Mouse (Mus musculus) ES-CJ7 (cell line): Measurements from ENCODE around the gene Lrp3.
A peak's percentile ranks its signal among the peaks of the same experiment; 100 is the strongest.

Experiments
- DNase-seq: peaks from one replicate; pipeline ENCODE4 v3.0.0; 2011; ENCODE audit warnings: low read depth, low spot score

Gene Lrp3

DNA sequence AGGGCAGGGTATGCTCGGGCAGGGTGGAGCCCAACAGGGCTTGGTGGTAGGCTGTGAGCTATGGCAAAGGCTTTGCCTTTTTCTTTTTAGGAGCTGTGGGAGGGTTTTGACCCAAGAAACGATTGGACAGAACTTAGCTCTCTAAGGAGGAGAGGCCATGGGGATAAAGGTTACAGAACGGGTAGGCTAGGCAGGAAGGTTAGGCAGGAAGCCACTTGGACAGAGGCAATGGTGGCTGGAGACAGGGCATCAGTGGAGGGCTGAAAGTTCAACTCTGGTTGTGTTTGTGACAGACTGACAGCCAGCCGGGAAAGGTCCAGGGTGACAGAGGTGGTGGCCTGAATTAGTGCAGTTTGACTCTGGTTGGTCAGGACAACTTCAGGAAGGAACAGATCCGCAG lies 25.6 kb downstream of the Lrp3 start:
- DNase-seq: no peak

DNA sequence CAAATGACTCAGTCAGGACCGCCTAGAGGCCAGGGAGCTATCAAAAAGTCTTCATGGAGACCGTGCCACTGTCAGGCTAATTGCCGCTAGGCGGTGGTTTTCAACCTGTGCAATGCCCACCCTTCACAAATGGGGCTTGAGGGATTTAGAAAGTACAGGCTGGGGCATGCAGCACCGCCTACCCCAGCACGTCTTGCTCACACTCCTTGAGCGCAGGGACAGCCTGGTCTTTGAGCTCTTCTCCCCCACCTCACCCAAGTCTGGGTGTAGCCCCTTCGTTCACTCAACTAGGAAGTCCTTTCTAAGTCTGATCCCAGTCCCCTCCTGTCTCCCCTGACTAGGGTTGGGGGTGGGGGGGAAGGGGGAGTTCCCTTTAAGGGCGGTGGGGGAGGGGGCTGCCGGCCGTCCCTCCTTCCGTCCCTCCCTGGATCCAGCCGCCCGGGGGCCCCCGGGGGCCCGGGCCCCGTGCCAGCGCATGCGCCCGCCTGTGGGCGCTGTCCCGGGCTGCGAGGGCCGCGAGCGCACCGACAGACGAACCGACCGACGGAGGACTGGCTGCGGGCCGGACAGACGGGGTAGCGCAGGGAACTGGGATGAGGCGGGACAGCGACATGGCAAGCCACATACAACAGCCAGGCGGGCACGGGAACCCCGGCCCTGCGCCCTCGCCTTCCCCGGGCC lies 29.3 kb downstream of the Lrp3 start, which contains the start of gene Slc7a10:
Gene Slc7a10 (plus strand): TSS at position 497 of the 681 bp plus-strand sequence.
- DNase-seq: peak; percentile 38

DNA sequence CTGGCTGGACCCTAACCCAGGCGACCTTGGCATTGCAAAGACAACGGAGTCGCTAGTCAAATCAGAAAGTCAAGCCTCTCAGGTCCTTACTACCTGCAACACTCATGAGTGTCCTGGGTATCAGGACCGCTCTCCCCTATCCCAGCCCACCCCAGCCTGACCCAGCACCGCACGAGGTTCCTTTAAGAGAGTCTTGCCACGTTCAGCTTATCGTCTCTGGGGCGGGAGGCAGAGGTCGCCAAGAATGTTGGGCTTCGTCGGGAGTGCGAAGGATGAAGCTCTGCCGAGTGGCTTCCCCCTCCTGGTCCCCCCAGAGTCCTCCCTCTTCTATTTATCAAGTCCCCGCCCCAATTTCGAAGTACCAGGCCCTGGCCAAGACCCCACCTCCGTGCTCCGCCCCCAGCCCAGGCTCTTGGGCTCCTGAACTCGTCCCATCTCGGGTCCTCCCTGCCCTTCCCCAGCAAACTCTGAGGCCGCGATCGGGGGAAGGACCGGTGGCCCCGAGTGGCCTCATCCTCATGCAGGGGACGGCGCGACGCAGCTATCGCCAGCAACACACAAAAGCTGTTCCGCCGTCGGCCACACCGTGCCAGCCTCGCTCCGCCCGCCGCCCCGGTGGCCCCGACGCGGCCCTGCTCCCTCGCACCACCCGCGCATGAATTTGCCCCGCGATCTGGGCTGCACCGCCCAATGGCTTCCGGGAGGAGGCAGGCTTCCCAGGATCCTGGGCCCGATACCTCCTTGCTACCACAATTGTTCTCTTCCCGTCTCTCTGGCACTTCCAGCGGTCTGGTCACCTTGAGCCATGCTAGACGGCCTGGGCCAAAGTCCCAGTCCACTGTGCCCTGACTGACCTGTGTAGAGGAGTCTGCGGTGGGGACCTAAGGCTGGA lies 30.2 kb downstream of the Lrp3 start:
- peak; percentile 52 for DNase-seq

DNA sequence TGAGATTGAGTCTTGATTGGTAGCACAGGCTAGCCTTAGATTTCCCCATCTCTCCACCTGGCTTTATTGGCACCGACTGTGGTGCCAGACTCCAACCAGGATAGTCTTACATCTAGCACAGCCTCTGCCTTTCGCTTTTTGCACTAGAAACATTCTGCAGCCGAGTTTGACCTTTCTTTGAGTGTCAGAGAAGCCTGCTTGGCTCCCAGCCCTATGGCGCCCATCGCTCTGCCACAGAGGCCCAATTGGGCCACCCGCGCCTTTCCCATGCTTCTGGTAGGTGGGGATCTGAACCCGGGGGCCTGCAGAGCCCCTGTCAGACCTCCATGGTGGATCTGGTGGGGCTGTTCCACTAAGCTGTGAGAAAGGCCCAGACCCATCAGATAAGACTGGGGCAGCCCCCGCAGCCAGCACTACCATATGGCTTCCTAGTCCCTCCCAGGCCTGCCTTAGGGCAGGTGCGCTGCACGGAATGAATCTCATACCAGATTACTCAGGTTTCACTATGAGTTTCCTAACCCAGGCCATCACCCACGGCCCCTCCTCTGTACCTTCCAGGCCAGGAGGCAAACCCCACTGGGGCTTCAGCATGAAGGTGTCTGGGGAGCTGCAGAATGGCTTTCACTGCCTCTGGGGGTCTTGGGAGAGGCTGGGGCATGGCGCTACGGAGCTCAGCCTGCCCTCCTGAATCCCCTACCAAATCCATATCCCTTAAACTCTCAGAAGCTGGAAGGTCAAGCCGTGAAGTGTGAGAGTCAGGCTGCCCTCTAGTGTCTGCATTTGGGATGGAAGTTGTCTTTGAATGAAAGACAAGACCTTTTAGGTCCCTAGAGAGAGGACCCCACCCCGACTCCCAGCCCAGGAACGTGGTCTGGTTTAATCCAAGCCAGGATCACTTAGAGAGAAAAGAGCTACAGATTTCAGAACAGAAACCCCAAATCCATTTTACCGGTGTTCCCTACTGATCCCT lies 38.6 kb downstream of the Lrp3 start:
- peak; percentile 85 for DNase-seq

DNA sequence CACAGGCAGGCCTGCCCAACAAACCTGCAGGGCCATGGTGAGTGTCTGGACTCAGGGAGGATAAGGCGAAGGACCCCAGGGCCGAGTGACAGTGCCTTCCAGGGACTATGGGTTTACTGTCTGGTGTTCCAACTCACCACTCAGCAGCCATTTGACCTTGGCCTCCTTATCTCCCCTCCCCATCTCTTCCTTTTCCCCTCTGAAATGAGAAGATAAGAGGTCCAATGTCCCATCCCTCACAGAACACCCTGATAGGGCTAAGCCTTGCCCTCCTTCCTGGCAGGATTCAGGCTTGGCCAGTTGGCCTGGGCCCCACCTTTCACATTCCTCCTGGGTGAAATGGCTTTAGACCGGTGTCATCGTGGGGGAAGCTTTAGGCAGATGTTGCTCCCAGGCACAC lies 39.8 kb downstream of the Lrp3 start:
- DNase-seq: no peak

DNA sequence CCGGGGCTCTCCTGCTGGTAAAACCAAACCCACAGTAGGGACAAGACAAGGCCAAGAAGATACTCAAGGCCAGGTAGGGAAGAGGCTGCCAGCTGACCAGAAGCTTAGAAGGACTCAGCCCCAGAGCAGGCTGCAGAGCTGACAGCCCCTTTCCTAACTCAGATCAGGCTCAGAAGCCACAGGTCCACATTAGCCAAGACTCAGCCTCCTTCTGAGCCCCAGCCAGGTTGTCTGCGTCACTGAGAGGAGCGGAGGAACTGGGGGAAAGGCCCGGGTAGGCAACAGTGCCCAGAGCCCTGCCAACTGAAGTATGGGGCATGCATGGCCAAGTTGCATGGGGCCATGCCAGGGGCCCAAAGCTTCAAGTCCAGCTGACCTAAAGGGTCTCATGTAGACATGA lies 42.8 kb downstream of the Lrp3 start:
- no peak for DNase-seq

DNA sequence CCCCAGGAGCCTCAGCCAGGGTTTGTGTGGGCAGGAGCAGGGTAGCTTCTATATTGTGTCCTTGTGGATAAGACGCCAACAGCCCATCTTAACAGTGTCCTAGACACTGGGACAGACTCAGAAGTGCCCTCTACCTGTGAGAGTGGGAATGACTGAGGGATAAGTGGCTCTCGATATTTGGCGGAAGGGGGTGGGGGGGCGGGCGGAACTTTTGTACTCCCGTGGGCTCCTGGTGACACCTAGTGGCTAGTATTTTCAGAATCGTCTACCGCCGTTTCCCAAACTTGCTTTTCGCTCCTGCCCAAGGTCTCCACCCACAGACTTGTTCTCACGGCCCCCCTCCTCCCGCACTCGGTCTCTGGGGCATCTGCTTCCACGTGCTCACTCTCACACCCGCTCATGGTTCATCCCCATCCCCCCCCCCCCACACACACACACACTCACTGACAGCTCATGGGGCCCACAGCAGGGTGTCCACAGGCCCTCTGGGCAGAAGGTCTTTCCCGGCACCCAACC lies 43.4 kb downstream of the Lrp3 start:
- peak; percentile 92 for DNase-seq

DNA sequence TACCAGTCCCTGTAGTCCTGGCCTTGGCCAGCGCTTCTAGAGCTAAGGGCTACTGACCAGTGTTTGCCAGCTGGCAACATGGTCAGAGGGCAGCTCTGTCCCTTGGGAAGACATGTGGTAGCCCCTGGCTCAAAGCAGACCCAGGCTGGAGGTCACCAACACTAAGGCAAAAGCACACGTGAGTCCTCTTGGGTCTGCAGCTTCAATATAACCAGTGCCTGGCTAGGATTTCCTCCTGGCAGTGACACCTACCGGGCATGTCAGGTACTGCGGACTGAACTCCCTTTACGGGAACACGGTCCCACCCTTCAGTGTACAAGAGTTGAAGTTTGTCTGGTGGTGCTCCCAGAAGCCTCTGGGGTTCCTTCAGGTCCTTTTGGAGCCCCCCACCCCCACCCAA lies 46.0 kb downstream of the Lrp3 start:
- peak; percentile 87 for DNase-seq

DNA sequence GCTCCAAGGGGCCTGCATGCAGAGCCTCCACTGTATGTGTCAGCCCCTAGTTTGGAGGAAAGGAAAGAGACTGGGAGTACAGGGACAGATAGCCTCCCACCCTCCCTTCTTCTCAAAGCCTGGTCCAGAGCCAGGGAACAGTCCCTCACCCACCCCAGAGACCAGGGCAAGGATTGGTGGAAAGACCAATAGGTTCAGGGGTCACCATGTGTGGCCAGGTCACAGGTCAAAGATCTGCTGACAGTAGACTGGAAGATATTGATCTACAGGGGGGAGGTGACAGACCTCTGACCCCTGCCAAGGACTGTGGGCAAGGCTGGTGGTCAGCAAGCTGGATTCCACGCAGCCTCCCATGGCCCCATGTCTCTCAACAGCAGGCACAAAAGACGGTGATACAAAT lies 47.4 kb downstream of the Lrp3 start:
- DNase-seq: no peak

DNA sequence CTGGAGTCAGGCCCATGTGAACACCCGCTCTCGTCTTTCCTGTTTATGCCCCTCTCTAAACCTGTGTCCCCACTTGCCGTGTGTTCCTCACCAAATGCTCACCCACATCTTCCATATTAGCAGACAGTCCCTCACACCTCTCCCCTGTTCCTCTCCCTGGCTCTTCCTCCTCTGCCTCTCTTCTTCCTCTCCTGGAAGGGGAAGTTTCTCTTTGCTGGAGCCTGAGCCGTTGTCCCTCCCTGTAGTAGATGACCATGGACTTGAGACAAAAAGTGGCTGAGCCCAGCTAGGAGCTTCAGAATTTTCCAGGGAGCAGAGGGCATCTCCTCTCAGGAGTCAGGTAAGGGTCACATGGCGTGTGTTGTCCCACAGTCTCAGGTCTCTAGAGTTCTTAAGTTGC lies 48.3 kb downstream of the Lrp3 start:
- no peak for DNase-seq

DNA sequence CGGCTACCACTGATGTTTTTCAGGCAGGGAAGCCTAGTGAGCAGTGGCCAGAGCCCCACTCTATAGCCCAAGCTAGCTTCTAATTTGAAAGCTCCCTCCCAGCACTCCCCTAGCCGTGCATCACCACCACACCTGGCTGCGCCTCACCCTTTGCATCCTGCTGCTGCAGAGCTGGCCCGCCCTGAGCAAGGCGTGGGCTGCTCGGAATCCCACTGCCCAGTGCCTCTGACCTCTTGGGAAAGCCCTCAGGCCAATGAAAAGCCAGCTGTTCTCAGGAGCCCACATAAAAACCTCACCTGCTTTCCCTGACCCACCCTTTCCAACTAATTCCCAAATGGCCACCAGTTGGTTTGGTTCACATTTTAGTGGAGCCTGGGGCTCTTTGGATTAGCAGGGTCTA lies 51.2 kb downstream of the Lrp3 start:
- no peak for DNase-seq

DNA sequence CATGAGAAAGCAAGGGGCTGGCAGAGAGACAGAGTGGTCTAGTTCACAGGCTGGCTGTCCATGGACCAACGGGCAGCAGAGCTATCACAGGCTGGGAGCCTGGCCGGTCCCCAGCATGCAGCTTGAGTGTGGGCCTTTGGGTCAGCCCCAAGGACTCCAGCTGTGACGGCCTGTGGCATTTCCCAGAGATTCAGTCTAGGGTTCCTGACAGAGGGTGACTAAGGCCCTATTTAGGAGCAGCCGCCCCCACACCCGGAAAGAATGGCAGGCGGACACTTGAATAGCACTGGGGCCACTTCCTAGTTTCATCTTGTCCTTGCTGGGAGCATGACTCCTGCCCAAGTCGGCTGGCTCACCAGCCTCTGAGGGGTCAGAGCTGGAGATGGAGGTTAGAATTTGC lies 51.7 kb downstream of the Lrp3 start:
- DNase-seq: no peak

DNA sequence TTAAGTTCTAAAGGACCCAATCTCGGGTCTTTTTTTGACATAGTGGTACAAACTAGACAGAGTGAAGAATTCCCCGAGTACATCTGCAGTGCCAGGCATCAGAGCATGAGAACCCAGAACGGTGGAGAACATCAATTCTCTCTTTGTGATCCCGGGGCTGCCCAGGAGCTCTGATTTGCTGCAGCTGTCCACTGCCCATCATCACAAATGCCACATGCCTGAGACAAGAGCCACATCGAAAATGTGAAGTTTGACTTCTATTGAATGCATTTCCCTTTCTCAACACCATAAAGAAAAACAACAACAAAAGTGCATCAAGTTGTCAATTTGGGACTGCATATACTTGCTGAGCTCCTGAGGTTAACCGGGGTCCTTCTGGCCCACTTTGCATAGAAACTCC lies 52.9 kb downstream of the Lrp3 start:
- no peak for DNase-seq

DNA sequence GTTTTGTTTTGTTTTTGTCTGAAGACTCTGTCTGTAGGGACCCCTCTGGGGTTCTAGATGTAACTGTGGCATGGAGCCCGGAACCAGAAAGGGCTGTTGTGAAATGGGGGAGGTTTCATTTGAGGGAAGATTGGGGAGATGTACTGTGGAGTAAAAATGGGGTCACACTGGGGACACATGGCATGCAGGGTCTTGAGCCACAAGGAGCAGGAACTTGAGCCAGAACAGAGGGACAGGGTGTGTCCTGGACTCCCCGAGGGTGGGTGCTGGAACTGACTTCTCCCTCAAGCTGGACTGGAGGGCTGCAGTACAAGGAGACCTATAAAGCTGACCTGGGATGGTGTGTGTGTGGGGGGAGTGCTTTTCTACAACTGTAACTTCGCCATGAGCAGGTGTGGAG lies 57.8 kb downstream of the Lrp3 start:
- no peak for DNase-seq

DNA sequence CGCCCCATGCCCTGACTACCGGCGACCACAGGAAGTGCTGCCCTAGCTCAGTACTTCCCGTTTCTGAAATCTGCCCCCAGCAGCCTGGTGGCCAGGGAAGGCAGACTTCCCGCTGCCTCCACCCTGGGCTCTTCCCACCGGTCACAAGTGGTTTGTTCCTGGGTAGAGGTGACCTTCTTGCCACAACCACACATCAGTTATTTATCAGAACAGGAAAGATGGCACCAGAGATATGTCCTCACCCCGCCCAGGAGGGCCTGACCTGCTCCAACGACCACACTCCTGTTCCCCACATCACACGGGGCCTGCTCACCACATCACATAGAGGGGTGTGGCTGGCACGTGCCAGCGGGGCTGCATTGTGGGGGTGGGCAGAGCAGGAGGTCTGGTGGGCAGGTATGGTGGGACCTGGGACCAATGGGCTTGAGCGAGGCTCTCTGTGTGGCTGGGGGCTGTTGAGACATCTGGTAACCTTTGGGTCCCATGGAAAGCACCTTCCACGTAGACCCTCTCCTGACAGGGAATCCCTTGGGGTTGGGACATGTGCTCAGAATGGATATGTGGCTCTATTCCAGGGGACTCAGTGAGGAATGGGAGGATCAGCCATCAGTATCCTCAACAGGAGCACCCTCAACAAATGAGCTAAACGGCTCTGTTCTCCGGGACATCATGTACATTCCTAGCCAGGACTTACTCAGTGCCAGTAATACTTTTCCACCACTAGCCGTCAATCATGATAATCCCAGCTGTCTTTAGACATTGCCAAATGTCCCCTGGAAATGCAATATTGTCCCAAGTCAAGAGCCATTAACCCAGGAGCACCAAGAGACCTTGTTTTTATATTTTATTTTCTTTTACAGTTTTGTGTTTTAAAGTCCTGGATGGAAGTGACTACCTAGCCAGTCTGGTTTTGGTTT lies 58.5 kb downstream of the Lrp3 start:
- no peak for DNase-seq

DNA sequence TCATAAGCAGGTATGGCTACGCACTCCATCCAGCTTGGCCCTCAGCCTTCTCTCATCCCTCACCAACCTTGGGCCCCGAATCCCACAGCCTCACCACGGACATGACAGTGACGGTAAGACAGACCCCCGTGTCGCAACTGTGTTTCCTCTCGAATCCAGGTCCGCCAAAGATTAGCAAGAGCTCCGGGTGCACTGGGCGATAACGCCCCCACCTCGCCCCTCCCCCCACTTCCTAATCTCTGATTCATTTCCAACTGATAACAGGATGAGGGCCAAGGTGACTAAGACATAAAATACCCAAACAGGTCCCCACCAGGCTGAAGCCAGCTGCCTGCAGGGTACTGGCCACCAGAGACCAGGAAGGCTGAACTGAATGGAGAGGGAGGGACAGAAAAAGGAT lies 60.8 kb downstream of the Lrp3 start:
- no peak for DNase-seq

DNA sequence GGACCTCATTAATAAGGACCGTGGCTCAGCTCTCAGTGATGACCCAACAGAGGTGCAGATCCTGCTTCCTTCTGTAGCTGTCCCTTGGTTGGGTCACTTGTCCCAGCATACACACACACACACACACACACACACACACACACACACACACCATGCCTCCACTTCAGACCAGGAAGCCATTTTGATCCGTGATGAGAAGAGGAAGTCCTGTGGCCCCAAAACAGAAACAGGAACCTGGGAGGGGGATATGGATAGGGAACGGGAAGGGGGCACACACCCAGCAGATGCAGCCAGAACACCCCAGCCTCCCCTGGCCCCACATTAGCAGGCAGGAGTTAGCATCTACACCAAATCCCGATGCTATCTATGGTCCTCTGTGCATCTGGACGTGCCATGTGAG lies 64.4 kb downstream of the Lrp3 start:
- no peak for DNase-seq
